Mouse (Mus musculus) kidney, adult 18-20 months (tissue): ENCODE measurements at regions not wholly inside any gene's neighbourhood (a gene's known extent, or its start where the extent isn't known, plus 50 kb on each side); places are given as distances from the start of the nearest gene placed in this dataset.

Experiments
- DNase-seq: peaks from one replicate; pipeline ENCODE4 v3.0.0; 2021

DNA sequence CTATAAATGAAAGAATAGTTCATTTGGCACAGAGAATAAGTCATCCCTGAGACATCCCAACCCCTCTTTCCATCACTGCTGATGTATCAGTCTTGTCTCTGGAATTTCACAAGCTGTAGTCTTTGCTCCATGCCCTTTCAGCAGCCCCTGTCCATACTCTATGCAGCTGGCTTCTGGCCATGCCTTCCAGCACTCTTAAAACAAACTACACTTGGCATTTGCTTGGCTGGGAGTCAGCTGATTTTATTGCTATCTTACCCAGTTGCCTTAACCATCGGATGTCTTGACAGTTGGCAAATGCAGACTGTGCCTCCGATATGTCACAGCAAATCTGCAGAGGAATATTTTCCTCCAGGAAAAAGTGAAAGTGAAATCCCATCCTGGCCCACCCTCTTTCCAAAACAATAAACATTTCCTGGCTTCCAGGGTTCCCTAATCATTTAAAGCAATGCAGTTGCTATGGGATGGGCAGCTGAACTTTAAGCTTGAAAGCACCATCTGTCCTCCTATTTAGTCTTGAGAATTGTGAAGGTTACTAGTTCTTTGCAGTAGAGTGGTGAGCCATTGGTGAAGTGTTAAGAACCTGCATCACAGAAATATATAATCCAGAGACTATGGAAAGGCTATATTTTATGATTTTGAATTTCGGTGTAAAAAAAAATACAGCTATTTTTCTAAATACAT, 385.0 kb downstream of the Kcnj2 start:
- DNase-seq = no peak

DNA sequence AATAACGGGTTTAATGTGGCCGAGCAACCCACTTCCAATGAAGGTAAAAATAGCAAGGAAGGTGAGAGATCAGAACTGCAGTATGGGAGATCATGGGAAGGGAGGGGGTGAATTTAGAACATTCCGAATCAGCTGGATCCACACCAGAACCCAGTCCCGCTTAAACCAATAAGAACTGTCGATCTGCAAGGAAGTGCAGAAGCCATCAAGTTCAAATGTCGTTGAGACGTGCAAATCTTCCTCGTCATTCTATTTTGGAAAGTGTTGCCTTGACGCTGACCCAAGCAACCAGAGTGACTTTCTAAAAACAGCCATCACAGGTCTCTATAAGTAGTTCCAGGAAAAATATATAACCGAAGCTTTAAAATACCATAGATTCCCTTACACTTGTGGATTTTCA, 394.1 kb downstream of the Kcnj2 start:
- no peak for DNase-seq

DNA sequence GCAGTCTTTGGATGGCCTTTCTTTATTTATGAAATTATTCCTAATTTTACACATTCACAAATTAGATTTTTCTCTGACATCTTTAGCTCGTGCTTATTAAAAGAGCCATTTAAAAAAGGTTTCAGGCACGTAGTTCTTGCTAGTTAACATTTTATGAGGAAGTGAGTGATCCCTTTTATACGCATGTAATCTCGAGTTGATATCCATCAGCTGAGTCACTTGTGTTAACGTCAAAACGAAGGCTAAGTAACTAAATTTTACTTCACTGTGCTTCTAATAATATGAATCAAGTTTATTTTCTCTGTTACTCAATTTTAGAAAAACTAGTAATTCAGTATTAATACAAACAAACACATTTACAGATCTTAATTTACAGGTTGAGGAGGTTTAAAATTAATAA, 419.0 kb downstream of the Kcnj2 start:
- DNase-seq = no peak

DNA sequence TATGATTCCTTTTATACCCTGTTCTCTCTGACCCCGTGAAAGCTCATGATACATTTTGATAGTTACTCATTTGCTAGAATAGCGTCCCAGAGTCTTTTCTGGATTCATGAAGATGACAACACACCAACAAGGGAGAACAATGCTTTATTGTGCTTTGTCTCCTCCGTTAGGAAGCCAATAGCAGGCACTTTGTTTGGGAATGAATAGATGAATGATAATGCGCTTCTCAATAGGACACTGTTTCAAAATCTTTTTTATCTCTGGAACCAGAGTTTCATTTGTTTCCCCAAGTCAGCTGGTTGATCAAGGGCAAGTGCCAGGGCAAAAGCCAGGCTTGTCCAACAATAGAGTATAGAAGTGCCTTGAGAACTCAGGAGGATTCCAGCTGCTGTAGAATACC, 446.5 kb downstream of the Kcnj2 start:
- DNase-seq = no peak

DNA sequence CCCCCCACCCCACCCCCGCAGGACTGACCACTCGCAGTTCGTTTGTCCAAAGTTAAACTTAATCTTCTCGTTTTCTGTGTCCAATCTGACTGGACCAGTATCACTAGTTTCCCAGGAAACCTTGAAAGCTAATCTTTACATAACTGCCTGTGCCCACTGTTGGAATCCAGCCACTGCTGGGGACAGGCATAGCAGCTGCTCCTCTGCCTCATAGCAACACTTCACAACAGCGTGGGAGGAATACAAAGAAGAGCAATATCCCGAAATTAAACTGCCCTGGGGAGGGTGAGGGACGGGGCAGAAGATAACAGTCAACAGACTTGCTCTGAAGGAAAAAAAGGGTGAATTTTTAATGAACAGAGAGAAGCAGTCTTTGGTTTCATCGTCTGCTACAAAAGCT, 456.8 kb downstream of the Kcnj2 start:
- no peak for DNase-seq

DNA sequence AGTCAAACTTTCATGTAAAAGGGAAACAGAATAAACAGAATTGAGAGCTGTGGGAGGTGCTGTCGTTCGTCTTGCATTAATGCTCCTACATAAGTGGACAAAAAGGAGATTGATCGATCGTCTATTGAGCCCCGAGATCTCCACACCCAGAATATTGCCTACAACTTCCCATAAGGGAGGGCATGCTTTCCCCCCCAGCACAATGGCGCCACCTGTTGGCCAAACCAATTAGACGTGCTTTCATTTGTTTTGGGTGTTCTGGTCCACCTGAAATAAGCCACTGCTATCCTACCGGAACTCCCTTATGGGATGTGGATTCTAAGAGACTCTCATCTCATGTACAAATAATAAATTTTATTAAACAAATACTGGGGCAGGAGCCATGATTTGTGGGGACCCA, 457.5 kb downstream of the Kcnj2 start:
- peak; percentile 40 for DNase-seq

DNA sequence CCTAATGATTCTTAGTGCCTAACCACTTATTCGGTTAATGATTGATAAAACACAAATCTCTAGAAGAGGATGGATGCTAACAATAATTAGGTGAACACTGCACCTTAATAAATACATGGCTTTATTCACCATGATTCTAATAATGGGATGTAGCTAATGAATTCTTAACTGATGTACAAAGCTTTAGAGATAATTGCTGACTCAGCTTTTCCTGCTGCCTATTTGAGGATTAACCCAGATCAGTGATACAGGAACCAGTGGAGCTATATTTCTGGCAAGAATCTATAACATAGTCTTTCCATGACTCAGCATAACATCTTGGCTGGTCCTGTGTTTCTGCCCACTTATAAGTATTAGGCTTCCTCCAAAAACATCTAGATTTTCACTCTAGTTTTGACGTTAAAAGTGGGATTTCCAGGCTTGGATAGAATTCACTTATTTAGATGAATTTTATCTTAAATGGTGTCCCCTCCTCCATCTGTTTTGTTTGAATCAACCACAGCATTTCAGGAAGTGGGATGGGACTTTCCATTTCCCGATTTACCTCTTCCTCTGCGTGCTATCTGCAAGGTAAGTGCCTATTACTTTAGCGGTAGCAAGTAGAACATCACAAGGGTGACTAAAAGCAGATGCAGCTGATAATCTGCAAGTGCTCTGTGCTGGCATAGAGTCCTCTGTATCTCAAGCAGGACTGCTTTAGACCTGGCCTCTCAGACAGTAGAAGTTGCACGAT, 460.2 kb downstream of the Kcnj2 start:
- DNase-seq = no peak

DNA sequence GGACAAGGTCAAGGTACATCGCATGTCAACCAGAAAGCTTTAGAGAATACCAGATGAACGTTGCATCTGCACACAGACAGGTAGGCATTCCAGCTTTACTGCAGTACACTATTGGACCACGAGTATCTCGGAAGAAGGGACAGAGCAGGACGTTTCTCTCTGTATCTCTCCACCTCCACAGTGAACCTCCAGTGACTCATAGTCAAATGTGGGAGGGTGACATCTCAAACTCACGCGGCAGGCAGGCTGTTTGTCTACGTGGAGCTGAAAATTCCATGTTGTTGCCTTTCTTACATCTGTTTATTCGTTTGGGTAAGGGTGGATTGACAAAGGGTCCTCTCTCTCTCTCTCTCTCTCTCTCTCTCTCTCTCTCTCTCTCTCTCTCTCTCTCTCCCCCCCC, 463.6 kb downstream of the Kcnj2 start:
- DNase-seq = no peak

DNA sequence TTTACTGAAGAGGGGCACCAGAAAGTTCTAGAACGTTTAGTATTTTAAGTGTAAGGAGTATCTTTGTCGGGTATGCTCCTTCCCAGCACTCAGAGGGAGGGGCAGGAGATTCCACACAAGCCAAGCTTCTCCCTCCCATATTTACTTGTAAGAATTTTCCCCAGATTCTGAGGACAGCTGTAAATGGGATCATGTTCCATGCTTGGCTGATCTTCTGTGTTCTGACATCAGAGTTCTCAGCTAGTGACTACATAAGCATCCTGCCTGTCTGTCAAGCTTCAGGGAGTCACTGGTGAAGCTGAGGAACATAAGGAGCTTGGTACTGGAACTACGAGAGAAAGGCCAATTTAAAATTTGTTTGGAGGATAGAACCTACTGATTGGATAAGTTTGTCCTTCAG, 464.9 kb downstream of the Kcnj2 start:
- no peak for DNase-seq

DNA sequence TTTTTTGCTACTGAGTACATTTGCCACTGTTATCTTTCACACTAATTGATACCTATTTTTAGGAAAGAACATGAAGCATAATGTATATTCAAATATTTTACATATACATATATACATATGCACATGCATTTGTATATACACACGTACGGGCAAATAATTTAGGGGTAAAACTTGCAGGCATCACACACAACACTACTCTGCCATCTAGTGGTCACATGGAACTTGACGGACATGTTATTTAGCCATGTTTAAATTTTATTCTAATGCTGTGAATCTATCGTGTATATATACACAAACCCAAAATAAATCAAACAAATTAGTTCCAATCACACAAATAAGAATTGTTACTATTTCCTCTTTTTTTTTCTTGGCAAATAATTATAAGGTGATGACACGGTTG, 466.5 kb downstream of the Kcnj2 start:
- DNase-seq = no peak

DNA sequence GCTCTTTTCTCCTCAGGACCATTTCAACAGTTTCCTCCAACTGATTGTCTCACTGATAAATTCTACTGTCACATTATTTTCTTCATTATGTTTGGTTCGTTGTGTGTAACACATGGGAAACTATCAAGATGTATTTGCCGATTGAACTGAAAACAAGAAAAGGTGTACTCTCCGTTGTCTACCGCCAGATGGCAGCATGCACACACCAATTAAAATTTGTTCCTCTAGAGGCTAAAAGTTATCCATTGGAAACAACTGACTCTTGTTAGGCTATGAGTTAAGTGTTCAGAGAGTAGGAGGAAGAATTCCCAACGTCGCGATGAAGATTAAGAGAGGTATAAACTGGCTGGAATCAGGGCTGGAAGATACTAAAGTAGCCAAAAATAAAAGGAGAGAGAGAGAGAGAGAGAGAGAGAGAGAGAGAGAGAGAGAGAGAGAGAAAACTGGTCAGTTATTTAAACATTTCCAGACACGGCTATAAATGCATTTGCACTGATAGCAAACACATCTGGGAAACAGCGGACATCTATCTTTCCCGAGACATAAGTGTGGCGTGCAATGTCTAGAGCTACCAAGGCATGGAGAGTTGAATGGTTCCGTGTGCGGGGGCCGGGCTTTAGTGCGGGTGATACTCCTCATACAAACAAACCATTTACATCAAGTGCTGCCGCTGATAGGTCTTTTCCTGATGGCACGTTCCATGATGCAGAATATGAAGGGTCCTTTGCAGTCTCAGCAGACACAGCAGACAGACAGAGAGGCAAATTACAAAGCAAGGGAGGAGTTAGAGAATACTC, 470.3 kb downstream of the Kcnj2 start:
- DNase-seq = peak; percentile 23

DNA sequence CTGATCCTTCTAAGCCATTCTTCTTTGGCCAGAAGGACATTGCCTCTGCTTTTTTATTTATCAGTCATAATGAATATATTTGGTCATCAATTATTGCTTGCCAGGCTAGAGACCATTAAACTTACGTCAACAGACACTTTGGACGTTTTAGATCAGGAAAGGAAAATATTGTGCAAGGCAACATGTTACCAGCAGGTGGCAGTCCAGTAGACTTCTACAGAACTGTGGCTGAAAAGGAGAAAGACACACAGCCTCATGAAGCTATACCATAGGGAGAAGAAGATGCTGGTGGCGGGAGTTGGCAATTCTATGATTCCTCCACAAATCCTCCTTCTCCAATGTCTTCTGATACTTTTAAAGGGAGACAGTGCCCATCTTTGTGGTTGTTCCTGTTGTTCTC, 471.7 kb downstream of the Kcnj2 start:
- DNase-seq = peak; percentile 58

DNA sequence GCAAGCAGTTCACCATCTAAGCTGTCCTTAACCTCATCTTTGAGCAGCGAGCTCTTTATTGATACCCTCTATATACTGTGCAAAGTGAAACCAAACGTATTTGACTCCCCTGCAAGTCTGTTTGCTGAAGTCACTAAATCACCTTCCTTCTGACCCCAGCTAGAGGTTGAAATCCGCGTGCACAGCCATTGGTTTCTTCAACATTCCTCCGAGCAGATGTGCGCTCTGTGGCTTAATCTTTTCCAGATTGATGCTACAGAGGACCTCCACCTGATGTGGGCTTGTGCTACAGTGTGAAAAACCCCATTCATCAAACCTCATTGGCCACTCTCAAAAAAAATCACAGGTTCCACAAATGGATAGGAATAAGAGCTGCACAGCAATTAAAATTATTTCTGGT, 474.0 kb downstream of the Kcnj2 start:
- DNase-seq = no peak

DNA sequence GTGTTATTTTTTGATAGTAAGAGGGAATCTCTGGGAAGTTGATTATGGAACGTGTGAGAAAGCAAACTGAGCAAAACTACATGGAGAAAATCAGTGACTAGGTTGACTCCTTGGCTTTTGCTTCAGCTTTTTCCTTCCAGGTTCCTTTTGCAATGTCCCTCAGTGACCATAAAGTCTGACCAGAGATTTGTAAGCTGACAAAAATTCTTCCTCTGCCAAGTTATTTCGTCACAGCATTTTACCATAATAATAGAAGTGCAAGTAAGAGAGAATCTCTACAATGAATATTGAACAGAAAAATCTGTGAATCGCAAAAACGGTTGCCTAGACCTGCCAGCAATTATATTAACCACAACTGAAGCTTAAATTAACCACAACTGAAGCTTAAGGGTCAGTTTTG, 479.3 kb downstream of the Kcnj2 start:
- no peak for DNase-seq

DNA sequence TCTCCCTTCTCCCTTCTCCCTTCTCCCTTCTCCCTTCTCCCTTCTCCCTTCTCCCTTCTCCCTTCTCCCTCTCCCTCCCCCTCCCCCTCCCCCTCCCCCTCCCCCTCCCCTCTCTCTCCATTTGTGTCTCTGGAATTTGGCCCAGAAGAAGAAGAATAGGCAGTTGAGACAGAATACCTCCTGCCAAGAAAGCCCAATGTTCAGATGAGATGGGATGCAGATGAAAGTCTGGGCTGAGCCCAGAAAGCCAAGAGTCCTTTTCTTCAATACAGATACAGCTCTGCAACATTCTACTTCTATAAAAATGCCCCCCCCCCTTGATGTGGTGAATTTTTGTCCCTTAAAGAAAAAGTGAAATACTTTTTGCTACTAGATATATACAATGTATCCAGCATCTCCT, 489.2 kb downstream of the Kcnj2 start:
- no peak for DNase-seq

DNA sequence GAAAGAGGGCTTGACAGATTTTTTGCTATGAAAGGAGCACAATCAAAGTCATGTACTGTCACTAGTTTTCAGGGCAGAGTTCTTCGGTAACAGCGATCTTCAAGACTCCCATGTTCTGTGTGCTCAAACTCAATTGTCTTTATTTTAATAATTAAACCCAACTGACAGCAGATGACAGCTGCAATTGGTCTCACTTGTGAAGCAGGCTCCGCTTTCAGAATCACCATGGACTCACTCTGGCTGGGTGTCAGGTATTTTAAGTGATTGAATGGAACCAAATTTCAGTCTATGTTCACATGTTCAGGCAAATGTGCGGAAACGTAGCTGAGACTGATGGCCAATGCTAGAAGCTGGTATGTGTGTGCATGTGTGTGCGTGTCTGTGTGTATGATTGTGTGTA, 489.7 kb downstream of the Kcnj2 start:
- no peak for DNase-seq

DNA sequence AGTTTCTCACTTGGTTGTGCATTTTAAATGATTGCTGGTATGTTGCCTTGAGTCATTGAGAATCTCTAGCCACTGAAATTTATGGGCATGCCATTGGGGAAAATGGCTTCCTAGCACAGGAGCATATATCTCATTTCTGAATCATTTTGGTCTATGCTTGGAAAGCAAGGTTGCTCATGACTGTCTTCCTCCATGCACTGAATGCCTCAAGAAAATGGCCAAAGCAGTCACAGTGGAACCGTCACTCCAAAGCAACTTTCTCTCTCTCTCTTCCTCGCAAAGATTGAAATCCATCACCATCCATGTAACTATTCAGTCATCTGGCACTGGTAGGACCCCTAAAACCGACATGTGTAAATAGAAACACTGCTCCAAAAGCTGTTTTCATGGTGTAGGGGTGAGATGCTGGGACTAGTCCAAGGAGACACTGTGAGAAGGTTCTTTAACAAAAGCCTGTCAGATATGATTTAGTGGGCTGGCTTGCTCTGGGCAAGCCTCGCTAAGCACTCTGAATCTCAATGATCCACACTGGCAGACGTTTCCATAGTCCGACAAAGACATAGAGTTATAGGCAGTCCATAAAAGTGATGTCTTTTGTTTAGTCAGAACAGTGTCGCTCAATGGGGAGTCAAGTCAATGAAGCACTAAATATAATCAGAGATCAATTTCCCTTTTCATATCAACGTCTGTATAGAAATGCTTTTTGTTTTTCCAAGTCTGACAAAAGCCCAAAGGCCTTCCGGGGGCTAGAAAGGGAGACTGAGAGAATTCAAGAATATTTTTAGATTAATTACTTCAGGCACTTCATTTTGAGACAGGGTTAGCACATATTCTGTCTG, 492.6 kb downstream of the Kcnj2 start:
- no peak for DNase-seq

DNA sequence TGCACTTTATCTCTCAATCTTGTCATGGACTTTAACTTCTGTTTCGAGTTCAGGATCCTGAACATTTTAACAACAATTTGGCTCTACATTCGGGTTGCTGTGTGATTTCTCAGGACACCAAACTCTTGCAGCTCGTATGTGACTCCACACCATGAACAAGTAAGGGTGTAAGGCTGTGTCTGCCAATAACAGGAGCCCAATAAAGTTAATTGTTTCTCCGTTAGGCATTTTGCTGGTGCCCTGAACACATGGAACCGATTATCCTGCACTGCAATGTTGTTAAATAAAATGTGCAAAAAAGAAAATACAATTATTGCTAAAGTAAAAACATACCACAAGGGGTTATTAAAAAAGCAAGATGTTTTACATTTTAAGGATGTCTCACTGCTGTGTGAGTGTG, 497.2 kb downstream of the Kcnj2 start:
- DNase-seq = no peak

DNA sequence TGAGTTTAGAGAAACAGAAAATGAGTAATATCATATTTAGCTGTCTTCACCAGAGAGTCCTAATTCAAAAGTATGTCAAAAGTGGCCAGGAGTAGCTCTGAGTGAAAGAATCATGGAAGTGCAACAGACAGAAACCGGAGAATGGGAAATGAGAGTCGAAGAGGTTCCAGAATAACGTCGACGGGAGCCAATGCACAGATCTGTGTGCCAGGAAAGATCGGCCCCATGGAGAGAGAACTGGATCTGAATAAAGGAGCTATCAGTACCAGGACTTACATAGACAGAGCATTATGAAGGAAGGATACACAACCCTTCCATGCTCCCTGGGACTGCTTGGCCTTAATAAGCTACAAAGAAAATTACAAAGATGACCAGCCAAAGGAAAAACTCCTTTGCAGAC, 502.1 kb downstream of the Kcnj2 start:
- DNase-seq = no peak

DNA sequence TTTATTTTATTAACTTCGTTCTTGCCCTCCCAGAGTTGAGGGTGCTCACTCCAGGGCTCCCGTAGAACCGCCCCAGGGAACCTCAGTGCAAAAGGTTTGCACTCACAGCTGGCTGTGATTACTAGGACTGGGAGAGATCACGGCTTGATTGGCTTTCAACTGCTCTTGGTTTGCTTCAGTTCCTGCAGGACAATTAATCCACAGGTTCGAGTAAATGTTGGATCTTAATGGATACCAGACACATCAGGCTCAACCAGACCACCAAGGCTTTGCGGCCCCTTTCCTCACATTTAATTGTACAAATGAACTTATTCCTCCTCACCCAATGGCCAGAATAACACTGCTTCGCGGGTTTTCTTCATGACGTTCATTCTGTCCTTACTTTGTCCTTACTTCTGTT, 502.9 kb downstream of the Kcnj2 start:
- DNase-seq = no peak

DNA sequence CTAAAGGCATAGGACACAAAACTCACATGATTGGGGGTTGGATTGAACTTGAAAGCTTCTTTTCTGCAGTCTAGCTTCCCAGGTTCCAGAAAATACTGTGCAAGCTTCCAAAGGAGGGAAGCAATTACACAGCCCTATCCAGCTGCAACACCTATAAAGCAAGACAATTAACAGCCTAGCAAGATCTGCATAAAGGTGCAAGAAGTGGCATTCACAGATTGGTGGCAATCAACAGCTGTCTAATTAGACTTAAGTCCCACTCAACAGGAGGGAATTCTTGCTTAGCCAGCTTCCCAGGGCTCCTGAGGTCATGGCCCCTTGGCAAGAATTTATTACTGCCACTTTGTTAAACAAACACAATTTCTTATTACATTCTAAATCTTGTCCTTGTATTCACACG, 511.9 kb downstream of the Kcnj2 start:
- DNase-seq = no peak

DNA sequence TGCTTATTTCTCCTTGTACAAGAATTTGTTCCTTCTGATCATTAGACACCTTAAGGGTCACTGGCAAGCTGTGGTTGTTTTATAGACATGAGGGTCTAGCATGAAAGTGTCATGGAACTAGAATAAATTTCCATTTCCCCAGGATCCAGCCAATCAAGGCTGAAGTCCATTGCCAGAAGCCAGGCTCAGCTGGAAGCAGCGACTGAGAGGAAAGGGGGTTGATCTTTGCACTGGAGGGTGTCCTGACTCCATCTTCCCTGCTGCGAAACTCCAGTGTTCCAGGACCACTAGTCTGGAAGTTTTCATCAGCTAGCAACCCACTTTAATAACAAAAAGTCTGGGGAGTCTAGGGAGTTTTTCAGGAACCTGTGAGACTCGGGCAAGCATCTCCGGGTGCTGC, 517.0 kb downstream of the Kcnj2 start:
- no peak for DNase-seq

DNA sequence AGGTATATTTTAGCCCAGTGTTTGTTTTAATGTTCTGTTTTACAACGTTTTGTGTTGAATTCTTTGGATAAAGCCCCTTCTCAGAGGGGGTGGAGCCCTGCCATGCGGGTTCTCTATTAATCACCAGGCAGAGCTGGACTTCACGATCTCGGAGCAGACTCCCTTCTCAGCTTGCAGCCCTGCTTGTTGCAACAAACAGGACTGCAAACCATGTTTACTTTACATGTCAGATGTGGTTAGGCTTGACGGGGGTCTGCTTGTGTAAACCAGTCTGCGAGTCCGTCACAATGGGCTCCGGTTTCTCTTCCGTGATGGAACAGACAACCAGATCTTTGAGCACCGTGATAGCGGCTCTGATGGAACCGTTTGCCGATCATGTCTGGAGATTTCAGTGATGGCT, 517.6 kb downstream of the Kcnj2 start:
- DNase-seq = no peak
